Mouse (Mus musculus): Measurements from ENCODE around the gene Fcnb. TPM values are rescaled to one million over a fixed set of nuclear protein-coding genes. Genes with fewer than 3 reads are reported as not detected.

Gene Fcnb
- polyA plus RNA-seq (2021; fragmentation: Nextera tagmentation): not detected in 2 replicates
- long read RNA-seq, experiment 1: 0 reads
- long read RNA-seq, experiment 2, partial matches to known transcripts: 0 of 2 reads
- long read RNA-seq, experiment 2, other reads (novel, unspliced or antisense): 2 of 2 reads

DNA sequence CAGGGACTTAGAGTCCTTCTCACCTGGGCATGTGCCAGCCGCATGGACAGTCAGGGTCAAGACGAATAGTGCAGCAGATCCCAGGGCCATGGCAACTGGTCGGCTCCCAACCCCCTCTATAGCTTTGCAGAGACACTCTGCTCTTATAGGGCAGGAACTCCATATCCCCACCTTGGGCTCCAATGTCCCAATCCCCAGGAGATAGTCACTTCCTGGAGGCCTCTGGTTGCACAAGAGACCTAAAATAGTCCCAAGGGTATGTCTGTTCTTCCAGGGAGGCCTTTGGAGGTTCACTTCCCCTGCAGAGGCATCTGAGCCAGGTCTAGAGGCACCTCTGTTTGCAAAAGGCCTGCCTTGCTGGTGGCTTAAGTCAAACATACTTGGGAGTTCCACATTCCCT, at the start of gene Fcnb:
TSS of gene Fcnb (minus strand) at position 118 of the 400 bp plus-strand sequence.

Other genes with a start within 250 kb of the Fcnb start
- gene Col5a1, start 198.5 kb downstream of the Fcnb start, polyA plus RNA-seq (2021; fragmentation: Nextera tagmentation): 0.09 and 0.21 TPM in 2 replicates
- gene Olfm1, start 108.1 kb upstream of the Fcnb start, polyA plus RNA-seq (2021; fragmentation: Nextera tagmentation): 553 and 575 TPM in 2 replicates

All from layer of hippocampus, adult 6 months (tissue).